Mouse (Mus musculus) heart, adult 18-20 months (tissue): ENCODE measurements at regions not wholly inside any gene's neighbourhood (a gene's known extent, or its start where the extent isn't known, plus 50 kb on each side); places are given as distances from the start of the nearest gene placed in this dataset.
"Not testable (repeated sequence)": the region's sequence is repeated elsewhere in the genome, so short reads cannot be mapped to it uniquely, and the experiment has no call there.

ENCODE experiments used
- DNase-seq, 2 experiments: peaks; one replicate each; pipeline ENCODE4 v3.0.0; 2021 to 2022; ENCODE audit warnings: mixed read lengths in 1 of 2

DNA sequence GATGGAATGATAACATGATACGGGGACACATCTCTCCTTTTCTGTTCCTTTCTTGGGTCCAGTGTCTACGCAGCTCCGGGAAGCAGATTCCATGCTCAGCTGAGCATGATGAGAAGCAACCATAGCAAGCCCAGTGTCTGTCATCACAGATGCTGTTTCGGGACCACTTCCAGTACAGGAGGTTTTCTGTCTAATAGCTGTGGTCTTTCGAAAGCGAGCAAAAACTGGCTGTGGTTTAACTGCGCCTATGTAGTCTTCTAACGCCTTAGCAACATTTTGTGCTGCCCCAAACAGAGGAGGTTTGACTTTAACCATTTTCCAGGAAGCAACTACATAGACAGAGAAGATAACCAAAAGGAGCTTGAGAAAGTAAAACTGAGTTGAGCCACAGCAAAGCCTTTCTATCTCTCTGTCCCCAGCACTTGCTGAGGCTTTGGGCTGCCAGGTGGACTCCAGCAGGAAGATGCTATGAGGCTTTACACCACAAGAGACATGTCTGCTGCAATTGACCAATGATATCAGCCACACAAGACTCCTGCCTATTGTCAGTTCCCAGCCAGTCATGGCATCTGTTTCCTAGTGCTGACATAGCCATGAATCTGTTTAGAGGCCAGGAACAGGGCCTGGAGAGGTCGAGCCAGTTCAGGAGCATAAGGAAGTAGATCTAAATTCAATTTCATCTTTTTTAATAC is 95.1 kb downstream of the Stard3nl start:
- DNase-seq: not testable (repeated sequence)

GRCm38 (mm10) chr13:19296325-19296724 is 99.3 kb downstream of the Stard3nl start:
- no peak for DNase-seq

- DNase-seq: no peak
Observed at GRCm38 (mm10) chr13:19293041-19293440, 102.6 kb downstream of the Stard3nl start.

- DNase-seq: no peak
Observed at GRCm38 (mm10) chr13:19283161-19283560, 112.4 kb downstream of the Stard3nl start.

DNA sequence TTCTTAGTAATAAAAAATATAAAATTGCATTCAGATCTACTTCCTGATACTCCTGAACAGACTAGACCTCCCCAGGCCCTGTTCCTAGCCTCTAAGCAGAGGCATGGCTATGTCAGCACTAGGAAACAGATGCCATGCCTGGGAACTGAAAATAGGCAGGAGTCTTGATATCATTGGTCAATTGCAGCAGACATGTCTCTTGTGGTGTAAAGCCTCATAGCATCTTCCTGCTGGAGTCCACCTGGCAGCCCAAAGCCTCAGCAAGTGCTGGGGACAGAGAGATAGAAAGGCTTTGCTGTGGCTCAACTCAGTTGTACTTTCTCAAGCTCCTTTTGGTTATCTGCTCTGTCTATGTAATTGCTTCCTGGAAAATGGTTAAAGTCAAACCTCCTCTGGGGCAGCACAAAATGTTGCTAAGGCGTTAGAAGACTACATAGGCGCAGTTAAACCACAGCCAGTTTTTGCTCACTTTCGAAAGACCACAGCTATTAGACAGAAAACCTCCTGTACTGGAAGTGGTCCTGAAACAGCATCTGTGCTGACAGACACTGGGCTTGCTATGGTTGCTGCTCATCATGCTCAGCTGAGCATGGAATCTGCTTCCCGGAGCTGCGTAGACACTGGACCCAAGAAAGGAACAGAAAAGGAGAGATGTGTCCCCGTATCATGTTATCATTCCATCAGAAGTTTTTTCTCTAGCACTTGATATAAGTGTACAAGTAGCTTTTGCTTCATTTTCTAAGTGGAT is 122.9 kb downstream of the Stard3nl start:
- DNase-seq: not testable (repeated sequence)

DNA sequence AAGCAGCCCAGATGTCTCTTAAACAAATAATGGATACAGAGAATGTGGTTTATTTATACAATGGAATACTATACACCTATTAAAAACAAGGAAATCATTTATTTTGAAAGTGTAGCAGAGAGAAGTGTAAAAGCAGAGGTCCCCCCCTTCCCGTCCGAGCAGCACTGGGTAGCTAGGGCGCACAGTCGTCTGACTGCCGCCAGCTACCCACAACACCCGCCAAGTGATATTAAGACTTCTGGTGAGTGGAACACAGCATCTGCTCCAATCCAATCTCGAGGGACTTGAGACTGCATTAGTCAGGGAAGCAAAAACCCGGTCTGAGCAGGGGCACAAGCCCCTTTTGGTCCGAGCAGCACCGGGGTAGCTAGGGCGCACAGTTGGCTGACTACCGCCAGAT is 130.6 kb downstream of the Stard3nl start:
- DNase-seq: not testable (repeated sequence)

GRCm38 (mm10) chr13:19246558-19246957 is 149.0 kb downstream of the Stard3nl start:
- DNase-seq: not testable (repeated sequence)

- DNase-seq: not testable (repeated sequence)
Observed at GRCm38 (mm10) chr13:19242580-19242979, 153.0 kb downstream of the Stard3nl start.

DNA sequence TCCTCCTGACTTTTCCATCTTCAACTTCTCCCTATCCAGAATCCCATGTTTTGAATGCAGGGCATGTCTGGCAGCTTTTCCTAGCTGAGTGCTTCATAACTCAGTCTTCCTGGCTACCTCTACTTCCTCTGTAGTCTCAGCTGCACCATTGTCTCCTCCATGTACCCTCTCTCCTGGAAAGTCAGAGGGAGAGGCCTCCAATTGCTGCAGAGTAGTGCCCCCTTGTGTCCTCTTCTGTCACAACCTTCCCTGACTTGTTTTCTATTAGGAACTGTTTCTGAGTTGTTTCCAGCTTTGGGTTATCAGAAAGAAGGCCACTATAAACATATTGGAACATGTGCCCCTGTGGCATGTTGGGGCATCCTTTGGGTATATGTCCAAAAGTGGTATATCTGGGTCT is 159.3 kb downstream of the Stard3nl start:
- DNase-seq: peak in 1 of 2 experiments; percentile 2

GRCm38 (mm10) chr13:19234700-19235374 is 160.8 kb downstream of the Stard3nl start:
- DNase-seq: no peak

DNA sequence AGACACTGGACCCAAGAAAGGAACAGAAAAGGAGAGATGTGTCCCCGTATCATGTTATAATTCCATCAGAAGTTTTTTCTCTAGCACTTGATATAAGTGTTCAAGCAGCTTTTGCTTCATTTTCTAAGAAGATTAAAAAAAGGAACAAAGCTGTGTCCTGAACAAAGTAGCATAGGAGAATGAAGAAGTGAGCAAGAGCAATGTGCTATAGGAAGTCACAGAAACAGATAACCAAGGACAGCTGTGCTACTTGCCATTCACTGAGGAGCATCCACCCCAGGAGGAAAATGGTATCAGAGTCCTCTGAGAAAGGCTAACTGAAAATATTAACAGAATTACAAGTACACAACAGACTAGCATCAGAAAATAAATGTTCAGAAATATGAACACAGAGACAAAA is 175.6 kb downstream of the Stard3nl start:
- DNase-seq: not testable (repeated sequence)

GRCm38 (mm10) chr13:19219383-19219991 is 176.1 kb downstream of the Stard3nl start:
- not testable (repeated sequence) for DNase-seq

- DNase-seq: no peak
Observed at GRCm38 (mm10) chr13:19204669-19205068, 190.9 kb downstream of the Stard3nl start.

DNA sequence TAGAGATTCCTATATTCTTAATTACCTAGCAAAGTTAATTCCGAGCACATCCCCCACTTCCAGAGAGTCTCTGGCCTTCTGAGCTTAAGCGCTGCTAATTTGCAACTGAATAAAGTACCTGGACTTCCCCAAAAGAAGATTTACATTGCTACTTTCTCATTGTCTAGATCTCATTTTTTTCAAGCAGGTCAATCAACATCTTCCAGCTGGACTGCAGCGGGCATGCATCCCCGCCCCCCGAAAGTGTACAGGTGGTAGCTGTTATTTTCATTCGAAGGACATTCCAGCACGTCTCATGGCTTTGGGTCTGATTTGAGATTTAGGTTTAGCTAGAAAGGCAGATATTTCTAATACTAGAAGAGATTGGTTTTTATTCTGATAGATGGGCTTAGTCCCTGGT is 193.3 kb downstream of the Stard3nl start:
- DNase-seq: not testable (repeated sequence)
